Mouse (Mus musculus): Measurements from ENCODE around the gene Gabrb2. TPM values are rescaled to one million over a fixed set of nuclear protein-coding genes. Genes with fewer than 3 reads are reported as not detected.
A peak's percentile ranks its signal among the peaks of the same experiment; 100 is the strongest.

The Gabrb2 gene
- polyA plus RNA-seq, 1 experiment from 2014 or later: 30.6 TPM

GRCm38 (mm10) chr11:42448929-42449328, 29.4 kb downstream of the Gabrb2 start:
- Histone ChIP-seq H3K27ac (no peak overlapping the region), H3K4me3 (replicated peaks) (no peak overlapping the region), H3K9me3 (no peaks in the 10 kb centered on the region), H3K4me1 (replicated peaks) (no peaks in the 10 kb centered on the region), H3K9ac (replicated peaks) (no peak overlapping the region), H3K4me2 (replicated peaks) (no peak overlapping the region), H3K27me3 (no peaks in the 10 kb centered on the region), H3K36me3 (no peaks in the 10 kb centered on the region)
- 86% methylated on average over 4 of the region's 4 CpGs for WGBS
- ATAC-seq: no peak

GRCm38 (mm10) chr11:42464136-42464535, 44.6 kb downstream of the Gabrb2 start:
- Histone ChIP-seq H3K4me2 (replicated peaks) (no peak overlapping the region), H3K9me3 (no peaks in the 10 kb centered on the region), H3K27me3 (no peaks in the 10 kb centered on the region), H3K36me3 (no peaks in the 10 kb centered on the region), H3K4me1 (replicated peaks) (no peaks in the 10 kb centered on the region), H3K9ac (replicated peaks) (no peak overlapping the region), H3K4me3 (replicated peaks) (no peak overlapping the region), H3K27ac (no peak overlapping the region)
- 79% methylated on average over 1 of the region's 1 CpGs for WGBS
- no peak for ATAC-seq

GRCm38 (mm10) chr11:42468381-42468780, 48.8 kb downstream of the Gabrb2 start:
- Histone ChIP-seq H3K4me3 (replicated peaks) (no peak overlapping the region), H3K36me3 (no peaks in the 10 kb centered on the region), H3K4me1 (replicated peaks) (no peaks in the 10 kb centered on the region), H3K4me2 (replicated peaks) (no peak overlapping the region), H3K27ac (no peak overlapping the region), H3K9me3 (no peaks in the 10 kb centered on the region), H3K27me3 (no peaks in the 10 kb centered on the region), H3K9ac (replicated peaks) (no peak overlapping the region)
- WGBS: 89% methylated on average over 3 of the region's 3 CpGs
- no peak for ATAC-seq

- Histone ChIP-seq H3K4me1 (replicated peaks) (no peaks in the 10 kb centered on the region), H3K9me3 (no peaks in the 10 kb centered on the region), H3K4me3 (replicated peaks) (no peak overlapping the region), H3K36me3 (no peaks in the 10 kb centered on the region), H3K9ac (replicated peaks) (no peak overlapping the region), H3K4me2 (replicated peaks) (no peak overlapping the region), H3K27ac (no peak overlapping the region), H3K27me3 (no peaks in the 10 kb centered on the region)
- WGBS: 59% methylated on average over 3 of the region's 3 CpGs
- no peak for ATAC-seq
Measured at GRCm38 (mm10) chr11:42474523-42474922, 55.0 kb downstream of the Gabrb2 start.

GRCm38 (mm10) chr11:42487625-42488024, 68.1 kb downstream of the Gabrb2 start:
- no peak overlapping the region for H3K27ac ChIP-seq
- H3K27me3 ChIP-seq: no peaks in the 10 kb centered on the region
- H3K9ac ChIP-seq (replicated peaks): no peak overlapping the region
- no peaks in the 10 kb centered on the region for H3K9me3 ChIP-seq
- ATAC-seq: peak; percentile 77; the same call in 1 of the 2 replicates
- no peak overlapping the region for H3K4me2 ChIP-seq (replicated peaks)
- H3K4me1 ChIP-seq (replicated peaks): 0 out of 2 replicates have a peak, but pooled peaks cover 4% of the 10 kb centered on the region
- no peaks in the 10 kb centered on the region for H3K36me3 ChIP-seq
- H3K4me3 ChIP-seq (replicated peaks): no peak overlapping the region

- Histone ChIP-seq H3K9ac (replicated peaks) (no peak overlapping the region), H3K36me3 (no peaks in the 10 kb centered on the region), H3K9me3 (no peaks in the 10 kb centered on the region), H3K4me3 (replicated peaks) (no peak overlapping the region), H3K27ac (no peak overlapping the region), H3K4me1 (replicated peaks) (no peaks in the 10 kb centered on the region), H3K27me3 (no peaks in the 10 kb centered on the region), H3K4me2 (replicated peaks) (no peak overlapping the region)
- no peak for ATAC-seq
Measured at GRCm38 (mm10) chr11:42501166-42501565, 81.6 kb downstream of the Gabrb2 start.

GRCm38 (mm10) chr11:42505436-42505835, 85.9 kb downstream of the Gabrb2 start:
- Histone ChIP-seq H3K27ac (no peak overlapping the region), H3K36me3 (no peaks in the 10 kb centered on the region), H3K4me1 (replicated peaks) (no peaks in the 10 kb centered on the region), H3K9me3 (no peaks in the 10 kb centered on the region), H3K27me3 (no peaks in the 10 kb centered on the region), H3K4me2 (replicated peaks) (no peak overlapping the region), H3K4me3 (replicated peaks) (no peak overlapping the region), H3K9ac (replicated peaks) (no peak overlapping the region)
- no peak for ATAC-seq
- 87% methylated on average over 2 of the region's 2 CpGs for WGBS

- no peaks in the 10 kb centered on the region for H3K27me3 ChIP-seq
- ATAC-seq: no peak
- H3K4me2 ChIP-seq (replicated peaks): no peak overlapping the region
- no peak overlapping the region for H3K27ac ChIP-seq
- no peaks in the 10 kb centered on the region for H3K36me3 ChIP-seq
- 79% methylated on average over 1 of the region's 1 CpGs for WGBS
- no peak overlapping the region for H3K4me3 ChIP-seq (replicated peaks)
- no peaks in the 10 kb centered on the region for H3K4me1 ChIP-seq (replicated peaks)
- H3K9me3 ChIP-seq: no peaks in the 10 kb centered on the region
- no peak overlapping the region for H3K9ac ChIP-seq (replicated peaks)
Measured at GRCm38 (mm10) chr11:42505911-42506310, 86.4 kb downstream of the Gabrb2 start.

GRCm38 (mm10) chr11:42521960-42522359, 102.4 kb downstream of the Gabrb2 start:
- H3K9ac ChIP-seq (replicated peaks): no peak overlapping the region
- no peaks in the 10 kb centered on the region for H3K4me1 ChIP-seq (replicated peaks)
- H3K4me2 ChIP-seq (replicated peaks): no peak overlapping the region
- H3K27me3 ChIP-seq: no peaks in the 10 kb centered on the region
- no peak for ATAC-seq
- H3K4me3 ChIP-seq (replicated peaks): no peak overlapping the region
- WGBS: 94% methylated on average over 2 of the region's 2 CpGs
- H3K27ac ChIP-seq: no peak overlapping the region
- no peaks in the 10 kb centered on the region for H3K36me3 ChIP-seq
- H3K9me3 ChIP-seq: no peaks in the 10 kb centered on the region

- H3K27ac ChIP-seq: no peak overlapping the region
- 95% methylated on average over 3 of the region's 3 CpGs for WGBS
- no peaks in the 10 kb centered on the region for H3K9me3 ChIP-seq
- no peak overlapping the region for H3K9ac ChIP-seq (replicated peaks)
- H3K36me3 ChIP-seq: no peaks in the 10 kb centered on the region
- ATAC-seq: no peak
- H3K27me3 ChIP-seq: no peaks in the 10 kb centered on the region
- no peak overlapping the region for H3K4me2 ChIP-seq (replicated peaks)
- peaks cover 9% of the 10 kb centered on the region for H3K4me1 ChIP-seq (replicated peaks)
- no peak overlapping the region for H3K4me3 ChIP-seq (replicated peaks)
Measured at GRCm38 (mm10) chr11:42528226-42528881, 108.8 kb downstream of the Gabrb2 start.

GRCm38 (mm10) chr11:42532577-42532976, 113.0 kb downstream of the Gabrb2 start:
- Histone ChIP-seq H3K36me3 (no peaks in the 10 kb centered on the region), H3K27ac (no peak overlapping the region), H3K27me3 (no peaks in the 10 kb centered on the region), H3K9ac (replicated peaks) (no peak overlapping the region), H3K4me1 (replicated peaks) (peaks cover 9% of the 10 kb centered on the region), H3K9me3 (no peaks in the 10 kb centered on the region), H3K4me3 (replicated peaks) (no peak overlapping the region), H3K4me2 (replicated peaks) (no peak overlapping the region)
- 45% methylated on average over 2 of the region's 2 CpGs for WGBS
- ATAC-seq: no peak

- Histone ChIP-seq H3K9me3 (no peaks in the 10 kb centered on the region), H3K27ac (no peak overlapping the region), H3K9ac (replicated peaks) (no peak overlapping the region), H3K4me3 (replicated peaks) (no peak overlapping the region), H3K36me3 (no peaks in the 10 kb centered on the region), H3K27me3 (no peaks in the 10 kb centered on the region), H3K4me2 (replicated peaks) (no peak overlapping the region), H3K4me1 (replicated peaks) (peaks cover 6% of the 10 kb centered on the region)
- WGBS: 81% methylated on average over 5 of the region's 5 CpGs
- no peak for ATAC-seq
Measured at GRCm38 (mm10) chr11:42535286-42535685, 115.7 kb downstream of the Gabrb2 start.

GRCm38 (mm10) chr11:42535861-42536260, 116.3 kb downstream of the Gabrb2 start:
- Histone ChIP-seq H3K9ac (replicated peaks) (no peak overlapping the region), H3K36me3 (no peaks in the 10 kb centered on the region), H3K4me1 (replicated peaks) (peaks cover 6% of the 10 kb centered on the region), H3K27me3 (no peaks in the 10 kb centered on the region), H3K9me3 (no peaks in the 10 kb centered on the region), H3K4me3 (replicated peaks) (no peak overlapping the region), H3K27ac (no peak overlapping the region), H3K4me2 (replicated peaks) (no peak overlapping the region)
- WGBS: 86% methylated on average over 1 of the region's 1 CpGs
- ATAC-seq: no peak

Data from midbrain, embryonic 13.5 days (tissue).